Mouse (Mus musculus): ENCODE results near the gene Tcf12.

Gene Tcf12

DNA sequence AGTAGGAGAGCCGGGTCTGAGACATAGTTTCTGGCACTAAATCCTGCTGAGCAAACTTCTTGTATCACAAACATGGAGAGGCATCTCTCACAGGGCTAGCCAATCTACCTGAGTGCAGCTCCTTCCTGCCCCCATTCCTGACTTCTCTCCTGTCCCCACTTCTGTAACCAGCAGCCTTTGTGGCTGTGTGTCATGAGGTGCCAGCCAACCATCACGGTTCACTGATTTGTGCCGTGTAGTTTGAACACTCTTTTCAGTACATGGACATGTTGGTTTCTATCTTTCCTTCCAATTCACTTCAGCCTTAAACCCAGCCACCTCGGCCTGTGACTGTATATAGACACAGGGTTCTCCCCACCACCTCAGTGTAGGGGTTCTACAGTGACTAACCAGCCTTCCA lies 280.7 kb downstream of the Tcf12 start:
- DNase-seq, result peak; percentile 24

DNA sequence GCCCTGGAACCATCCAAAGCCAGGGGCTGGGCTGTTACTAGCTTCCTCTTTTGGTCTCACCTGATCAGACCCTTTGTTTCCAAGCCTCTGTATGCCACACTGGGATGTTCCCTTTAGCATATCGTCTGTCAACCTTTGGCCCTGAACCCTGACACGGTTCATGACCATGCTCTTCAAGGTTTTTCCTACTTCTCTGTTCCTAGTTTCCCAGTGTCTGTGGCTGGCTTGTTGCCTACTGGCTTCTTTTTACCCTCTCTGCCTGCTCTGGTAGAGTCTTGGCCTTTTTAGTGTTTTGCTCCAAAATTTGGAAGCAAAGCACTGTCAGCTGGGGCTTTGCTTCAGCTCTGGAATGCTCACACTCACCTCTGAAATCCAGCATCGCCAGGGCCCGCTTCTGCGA lies 281.3 kb downstream of the Tcf12 start:
- peak; percentile 36 for DNase-seq

DNA sequence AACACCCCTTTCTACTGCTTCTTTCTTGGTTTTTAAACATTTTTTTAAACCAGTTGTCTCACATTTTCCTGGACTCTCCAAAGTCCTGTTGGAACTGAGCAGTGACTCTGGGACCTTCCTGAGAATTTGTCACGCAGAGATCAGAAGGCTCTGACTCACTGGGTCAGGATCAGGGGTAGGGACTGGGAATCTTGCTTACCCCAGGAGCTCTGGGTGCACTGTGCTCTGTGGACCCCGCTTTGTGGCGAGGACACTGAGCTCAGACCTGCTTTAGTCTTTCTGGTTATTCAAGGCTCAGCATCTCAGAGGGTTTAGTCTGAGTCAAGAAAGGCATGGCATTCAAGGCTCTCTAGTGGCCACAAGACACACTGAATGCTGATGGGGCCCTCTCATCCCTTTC lies 281.9 kb downstream of the Tcf12 start:
- no peak for DNase-seq

DNA sequence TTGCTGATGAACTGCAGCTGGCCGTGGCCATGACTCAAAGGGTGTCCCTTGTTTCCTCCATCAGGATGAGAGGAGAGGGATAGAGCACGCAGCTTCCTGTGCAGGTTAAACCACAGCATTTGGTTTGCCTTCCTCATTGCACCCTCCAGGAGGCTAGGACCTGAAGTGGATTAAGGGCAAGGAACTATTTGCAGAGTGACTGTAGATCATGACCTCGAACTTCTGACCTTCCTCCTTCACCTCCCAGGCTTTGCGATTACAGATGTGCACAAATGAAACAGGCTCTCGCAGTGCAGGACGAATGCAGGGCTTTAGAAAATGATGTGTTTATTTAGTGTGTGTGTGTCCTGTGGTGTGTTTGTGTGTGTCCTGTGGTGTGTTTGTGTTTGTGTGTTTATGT lies 282.5 kb downstream of the Tcf12 start:
- DNase-seq, result no peak

DNA sequence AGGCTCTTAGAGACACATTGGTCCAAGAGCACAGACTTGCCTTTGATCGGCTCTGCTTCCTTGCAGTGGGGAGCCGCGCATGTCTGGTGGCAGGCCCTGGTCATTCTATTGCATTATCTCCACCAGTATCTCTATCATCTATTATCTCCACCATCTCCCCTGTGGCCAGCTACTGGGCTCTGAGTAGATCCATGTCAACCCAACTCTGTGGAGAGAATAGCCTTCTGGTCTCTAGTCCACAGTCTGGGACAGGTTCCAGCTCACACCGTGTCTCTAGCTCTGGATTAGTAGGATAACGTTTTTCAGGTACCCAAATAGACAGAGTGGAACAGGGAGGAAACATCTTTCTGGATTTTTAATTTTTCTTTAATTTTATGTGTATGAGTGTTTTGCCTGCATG lies 284.3 kb downstream of the Tcf12 start:
- DNase-seq, result no peak

DNA sequence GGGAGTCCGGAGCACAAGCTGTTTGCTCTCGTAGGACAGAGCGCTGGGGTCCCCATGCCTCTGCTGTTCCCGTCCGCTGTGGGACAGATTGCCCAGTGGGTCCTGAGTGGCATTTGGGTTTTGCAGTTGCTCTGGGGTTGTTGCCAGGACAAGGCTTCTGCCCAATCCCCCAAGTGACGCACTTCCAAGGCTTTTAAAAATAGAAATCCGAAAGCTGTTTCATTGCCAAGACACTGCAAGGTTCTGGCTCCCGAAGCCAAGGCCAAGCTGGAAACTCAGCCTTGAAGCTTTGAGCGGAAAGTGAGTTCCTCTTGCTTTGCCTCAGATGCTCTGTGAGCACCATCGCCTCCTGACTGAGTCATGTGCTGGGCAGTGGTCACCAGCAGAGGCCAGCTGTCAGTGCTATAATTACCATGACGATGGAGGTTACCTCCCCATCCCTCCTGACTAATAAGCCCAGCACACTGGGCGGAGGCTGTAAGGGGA lies 285.6 kb downstream of the Tcf12 start:
- DNase-seq, result peak; percentile 66

DNA sequence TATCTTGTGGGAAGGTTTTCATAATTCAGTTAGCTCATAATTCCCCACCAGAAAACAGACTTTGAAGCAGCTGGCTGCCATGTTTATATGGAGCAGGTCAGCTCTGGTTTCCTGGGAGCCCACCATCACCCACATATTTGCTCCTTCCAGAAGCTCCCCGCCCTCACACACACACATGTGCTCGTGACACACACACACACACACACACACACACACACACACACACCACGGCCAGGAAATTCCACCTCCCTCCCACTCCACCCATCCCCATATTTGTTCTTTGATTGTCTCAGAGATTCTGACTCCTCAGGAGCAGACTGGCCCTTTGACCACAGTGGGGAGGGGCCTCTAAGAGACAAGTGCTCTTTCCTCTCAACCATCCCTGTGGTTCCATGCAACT lies 289.7 kb downstream of the Tcf12 start:
- DNase-seq, result no peak

DNA sequence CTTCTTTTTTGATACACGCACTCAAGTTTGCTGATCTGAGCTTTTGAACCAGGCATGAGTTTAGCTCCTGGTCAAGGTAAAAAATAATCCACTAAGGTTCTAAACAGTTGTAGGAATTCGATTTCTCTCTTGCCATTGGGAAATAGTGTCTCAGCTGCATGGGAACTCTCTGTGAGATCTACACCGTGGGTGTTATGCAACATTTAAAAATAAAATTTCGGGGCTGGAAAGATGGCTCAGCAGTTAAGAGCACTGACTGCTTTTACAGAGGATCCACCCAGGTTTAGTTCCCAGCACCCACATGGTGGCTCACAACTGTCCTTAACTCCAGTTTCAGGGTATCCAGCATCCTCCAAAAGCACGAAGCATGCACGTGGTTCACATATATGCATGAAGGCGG lies 293.2 kb downstream of the Tcf12 start:
- no peak for DNase-seq

DNA sequence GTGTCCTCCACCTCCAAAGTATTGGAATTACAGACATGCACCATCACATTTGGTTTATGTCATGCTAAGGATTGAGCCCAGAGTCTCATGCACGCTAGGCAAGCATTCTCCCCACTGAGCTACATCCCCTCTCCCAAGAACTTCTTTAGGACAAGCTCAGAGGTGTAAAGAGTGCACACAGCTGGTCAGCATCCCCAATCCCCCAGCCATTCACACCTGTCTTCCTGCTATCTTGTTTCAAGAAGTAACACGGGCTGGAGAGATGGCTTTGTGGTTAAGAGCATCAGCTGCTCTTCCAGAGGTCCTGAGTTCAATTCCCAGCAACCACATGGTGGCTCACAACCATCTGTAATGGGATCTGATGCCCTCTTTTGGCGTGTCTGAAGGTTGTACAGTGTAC lies 295.6 kb downstream of the Tcf12 start:
- DNase-seq, result no peak

DNA sequence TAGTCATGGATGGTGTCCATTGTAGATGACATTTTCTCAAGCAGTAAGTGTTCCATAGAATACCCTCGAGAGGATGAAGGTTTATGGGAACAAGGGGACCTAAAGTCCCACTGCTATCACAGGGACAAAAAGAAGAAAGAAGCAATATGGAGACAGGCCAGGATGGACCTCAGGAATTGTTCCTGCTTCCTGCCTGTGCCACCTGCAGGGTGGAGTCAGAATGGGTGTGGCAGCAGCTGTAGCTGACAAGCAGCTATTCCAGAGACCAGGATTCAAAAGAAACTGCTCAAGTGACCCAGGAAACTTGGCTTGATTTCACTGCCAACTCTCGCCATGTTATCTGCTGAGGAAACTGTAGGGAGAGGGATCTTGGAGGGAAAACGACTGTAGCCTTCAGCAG lies 298.1 kb downstream of the Tcf12 start:
- DNase-seq, result no peak

DNA sequence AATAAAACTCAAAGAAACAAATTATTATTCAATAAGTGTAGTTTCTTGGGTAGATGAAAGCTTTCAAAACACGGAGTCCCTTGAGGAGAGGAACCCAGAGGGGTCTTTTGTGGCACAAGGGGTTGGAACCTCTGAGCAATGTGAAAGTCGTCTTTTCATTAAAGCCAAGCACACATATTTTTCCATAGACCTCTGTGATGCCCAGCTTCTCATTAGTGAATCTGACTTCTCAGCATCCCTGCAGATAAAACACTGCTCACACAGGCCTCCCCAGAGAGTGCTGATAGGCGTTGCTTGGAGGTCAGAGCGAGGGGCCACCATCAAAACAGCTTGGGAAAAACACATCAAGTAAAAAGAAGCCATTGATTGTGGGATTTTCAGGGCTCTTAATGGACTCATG lies 298.8 kb downstream of the Tcf12 start:
- DNase-seq, result no peak

DNA sequence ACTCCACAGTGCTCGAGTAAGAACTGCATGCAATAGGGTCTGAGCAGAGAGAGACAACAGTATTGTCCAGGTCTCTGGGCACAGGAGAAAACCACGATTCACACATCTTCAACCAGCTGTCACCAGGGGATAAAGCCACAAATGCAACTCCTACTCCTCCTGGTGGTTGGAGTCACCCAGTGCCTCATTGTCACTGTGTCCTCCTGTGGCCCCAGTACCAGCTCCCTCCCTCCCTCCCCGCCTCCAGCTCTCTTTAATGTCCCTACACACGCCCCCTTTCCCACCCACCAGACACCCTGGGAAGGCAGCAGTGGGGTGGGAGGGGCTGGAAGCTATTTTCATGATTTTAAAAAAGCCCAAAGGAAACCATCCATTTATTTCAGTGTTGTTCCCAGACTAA lies 299.3 kb downstream of the Tcf12 start:
- no peak for DNase-seq

DNA sequence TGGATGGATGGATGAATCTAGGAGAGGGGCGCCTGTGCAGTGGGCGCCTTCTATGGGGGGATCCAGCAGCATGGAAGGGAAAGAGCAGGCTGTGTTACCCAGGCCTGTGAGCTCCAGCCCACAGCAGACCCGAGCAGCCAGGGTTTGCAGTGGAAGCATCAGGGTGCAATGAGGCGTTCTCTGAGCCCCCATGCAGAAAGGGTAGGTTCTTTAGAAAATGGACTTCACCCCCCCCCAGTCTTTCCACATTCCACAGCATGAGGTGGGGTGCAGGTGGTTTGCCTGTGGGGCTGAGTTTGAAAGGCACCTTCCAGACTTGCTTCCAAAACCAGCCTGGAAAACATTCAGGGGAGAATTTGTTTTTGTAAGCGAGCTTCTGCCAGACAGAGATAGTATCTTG lies 300.3 kb downstream of the Tcf12 start:
- no peak for DNase-seq

DNA sequence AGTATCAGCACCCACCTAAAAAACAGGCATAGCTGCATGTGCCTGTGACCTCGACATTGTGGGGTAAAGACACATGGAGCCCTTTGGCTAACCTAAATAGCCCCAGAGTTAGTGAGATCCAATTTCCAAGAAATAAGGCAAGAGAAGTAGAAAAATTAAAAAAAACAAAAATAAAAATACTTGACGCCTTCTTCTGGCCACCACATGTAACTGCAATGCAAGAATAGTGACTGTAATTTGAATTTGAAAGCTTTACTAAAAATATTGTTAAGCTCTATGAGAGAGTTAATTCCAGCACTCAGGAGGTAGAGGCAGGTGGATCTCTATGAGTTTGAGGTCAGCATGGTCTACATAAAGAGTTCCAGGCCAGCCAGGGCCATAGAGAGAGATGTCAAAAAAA lies 300.9 kb downstream of the Tcf12 start:
- no peak for DNase-seq

DNA sequence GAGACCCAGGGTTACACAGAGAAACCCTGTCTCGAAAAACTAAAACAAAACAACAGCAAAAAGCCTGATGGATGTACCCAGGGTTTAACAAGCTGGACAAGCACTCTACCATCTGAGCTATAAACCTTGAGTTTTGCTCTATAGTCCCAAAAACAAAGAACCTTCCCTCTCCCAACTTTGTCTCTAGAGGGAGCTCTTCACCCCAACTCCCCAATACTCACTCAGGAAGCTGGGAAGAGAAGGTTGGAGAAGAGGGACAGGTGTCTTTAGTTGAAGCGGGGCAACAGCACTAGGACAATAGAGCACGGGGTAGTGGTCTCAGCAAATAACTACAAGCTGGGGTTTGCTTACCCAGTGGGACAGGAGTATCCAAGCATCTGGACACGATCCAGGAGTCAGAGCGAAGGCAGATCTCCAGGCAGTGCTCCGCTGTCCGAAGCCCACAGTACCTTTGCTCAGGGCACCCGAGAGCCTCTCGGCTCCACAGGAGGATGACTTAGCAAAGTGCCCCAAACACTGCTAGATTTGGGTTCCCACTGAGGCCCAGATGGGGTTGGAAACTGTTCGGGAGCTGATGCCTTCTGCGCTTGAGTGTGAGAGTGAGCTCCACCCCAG lies 302.9 kb downstream of the Tcf12 start:
- no peak for DNase-seq

DNA sequence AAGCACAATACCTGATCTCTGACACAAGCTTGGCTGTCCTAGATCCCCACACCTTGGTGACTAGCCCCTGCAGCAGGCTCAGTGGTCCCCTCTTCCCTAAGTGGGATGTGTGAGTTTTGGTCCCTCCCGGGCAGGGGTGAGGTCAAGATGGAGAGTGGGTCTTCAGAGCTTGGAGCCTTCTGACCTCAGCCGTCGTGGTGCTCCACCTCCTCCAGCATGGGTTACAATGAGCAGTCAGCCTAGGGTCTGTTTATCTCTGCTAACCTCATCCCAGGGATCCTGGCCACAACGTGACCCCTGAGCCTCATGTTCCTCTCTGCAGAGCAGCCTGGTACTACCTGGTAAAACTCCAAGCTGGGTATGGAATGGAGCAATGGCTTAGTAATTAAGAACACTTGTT lies 303.9 kb downstream of the Tcf12 start:
- DNase-seq, result no peak

DNA sequence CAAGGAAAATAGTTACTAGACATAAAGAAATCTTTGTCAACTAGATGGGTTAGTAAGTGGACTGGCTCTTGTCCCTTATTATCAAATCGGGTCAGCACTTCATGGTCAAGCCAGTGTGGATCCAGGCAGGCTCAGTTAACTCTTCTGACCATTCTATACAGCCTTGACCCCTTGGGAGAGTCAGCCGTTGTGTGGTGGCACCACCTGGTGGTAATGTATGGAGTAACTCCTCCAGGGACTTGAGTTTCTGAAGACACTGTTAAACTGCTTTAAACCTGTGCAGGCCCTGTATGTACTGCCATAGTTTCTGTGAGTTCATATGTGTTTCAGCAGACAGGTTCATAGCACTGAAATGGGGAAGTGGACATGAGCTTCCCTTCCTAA lies 305.3 kb downstream of the Tcf12 start:
- peak; percentile 90 for DNase-seq

DNA sequence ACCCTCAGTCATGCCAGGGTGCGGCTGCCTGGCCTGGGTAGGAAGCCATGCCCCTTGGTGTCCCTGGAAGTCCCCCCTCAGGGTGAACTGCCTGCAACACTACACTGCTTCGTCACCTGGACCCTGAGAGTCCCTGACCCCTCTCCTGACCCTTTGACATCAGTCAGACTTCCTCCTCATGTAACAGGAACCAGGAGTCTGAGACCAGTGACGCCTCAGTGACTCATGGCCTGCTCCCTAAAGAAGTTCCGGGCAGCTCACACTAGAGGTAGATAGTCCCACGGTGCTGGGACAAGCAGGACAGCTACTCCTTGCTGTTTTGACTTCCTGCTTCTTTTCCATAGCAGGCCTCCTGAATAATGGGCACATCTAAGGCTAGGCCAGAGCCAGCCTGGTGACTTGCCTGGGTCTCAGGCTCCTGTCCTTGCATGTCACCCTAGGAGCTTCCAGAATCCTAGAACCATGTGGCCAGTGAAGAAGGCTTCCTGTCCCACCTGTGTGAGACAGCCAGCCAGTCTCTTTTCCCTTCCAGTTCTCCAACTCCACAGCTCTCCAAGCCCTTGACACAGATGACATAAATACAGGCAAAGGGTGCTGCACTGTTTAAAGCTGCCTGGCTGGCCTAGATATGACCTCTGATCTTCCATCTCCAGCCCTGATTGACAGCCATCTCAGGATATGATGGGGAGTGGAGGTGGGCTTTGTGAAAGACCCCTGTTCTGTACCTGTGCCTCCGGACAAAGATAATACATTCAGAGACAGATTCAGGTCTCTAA lies 305.8 kb downstream of the Tcf12 start:
- DNase-seq, result no peak

DNA sequence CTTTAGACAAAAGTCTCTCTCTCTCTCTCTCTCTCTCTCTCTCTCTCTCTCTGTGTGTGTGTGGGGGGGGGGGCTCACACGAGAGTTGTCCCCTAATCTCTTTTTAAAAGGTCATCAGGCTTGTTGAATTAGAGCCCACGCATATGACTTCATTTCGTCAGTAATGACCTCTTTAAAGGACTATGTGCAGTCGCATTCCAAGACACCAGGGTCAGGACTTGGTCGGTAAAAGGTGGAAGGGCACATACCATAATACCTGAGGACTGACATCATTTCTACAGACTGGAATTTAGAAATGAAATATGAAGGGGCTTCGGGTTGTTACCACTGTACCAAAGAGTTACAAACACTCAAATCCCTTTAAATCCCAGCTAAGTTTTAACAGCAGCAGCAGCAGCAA lies 307.6 kb downstream of the Tcf12 start:
- no peak for DNase-seq

DNA sequence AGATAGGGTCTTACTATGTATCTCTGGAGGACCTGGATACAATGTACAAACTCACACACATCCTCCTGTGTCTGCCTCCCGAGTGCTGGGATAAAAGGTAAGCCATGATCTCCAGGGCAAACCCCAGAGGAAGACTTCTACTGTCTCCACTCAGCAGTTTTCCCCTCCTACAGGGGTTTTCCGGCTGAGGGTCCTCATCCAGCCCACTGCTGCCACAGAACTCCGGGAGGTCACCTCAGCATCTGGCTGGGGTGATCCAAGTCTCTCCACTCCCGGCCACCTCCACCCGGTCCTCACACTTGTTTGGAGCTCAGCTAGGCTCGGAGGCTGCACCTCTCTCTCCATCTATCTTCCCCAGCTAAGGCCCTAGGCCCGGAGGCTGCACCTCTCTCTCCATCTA lies 308.4 kb downstream of the Tcf12 start:
- DNase-seq, result no peak

DNA sequence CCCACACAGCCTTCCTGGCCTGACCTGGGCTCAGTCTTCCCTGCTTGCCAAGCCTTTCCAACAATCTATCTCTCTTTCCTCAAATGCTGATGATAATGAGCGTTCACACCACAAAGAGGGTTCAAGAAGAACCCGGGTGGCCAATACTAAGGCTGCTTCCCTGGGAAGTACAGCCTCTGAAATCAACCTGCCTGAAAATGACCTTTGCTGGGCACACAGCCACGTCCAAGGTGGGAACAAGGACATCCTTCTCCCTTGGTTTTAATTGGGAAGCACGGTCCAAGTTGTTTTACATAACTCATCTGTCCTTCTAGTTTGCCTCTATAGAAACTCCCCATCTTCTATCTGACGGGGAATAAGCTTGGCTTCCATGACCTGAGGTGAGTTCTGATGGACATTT lies 312.1 kb downstream of the Tcf12 start:
- peak; percentile 56 for DNase-seq

DNA sequence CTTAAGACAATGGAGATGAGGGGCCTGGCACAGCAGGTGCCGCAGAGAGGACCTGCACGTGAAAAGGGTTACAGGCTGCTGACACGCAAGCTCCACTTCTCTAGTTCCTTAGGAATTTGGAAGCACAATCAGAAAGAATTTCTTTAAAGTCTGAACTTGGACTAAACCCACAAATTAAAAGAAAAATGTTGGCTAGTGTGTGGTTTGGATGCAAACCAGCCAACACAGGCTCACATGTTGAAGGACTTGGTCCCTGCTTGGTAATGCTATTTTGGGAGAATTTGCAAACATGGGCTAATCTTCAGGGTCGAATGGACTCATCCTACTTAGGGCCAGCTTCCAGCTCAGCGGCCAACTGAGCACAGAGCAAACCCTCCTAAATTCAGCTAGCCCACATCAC lies 313.5 kb downstream of the Tcf12 start:
- DNase-seq, result no peak

Data from kidney, adult 9 months (tissue).